Mouse (Mus musculus): Measurements from ENCODE around the gene Itprip. TPM values are rescaled to one million over a fixed set of nuclear protein-coding genes. Genes with fewer than 3 reads are reported as not detected.

Gene Itprip
- polyA plus RNA-seq, 1 experiment from 2014 or later = 10.7 TPM

GRCm38 (mm10) chr19:47864051-47864450, 55.0 kb downstream of the Itprip start:
- 99% methylated on average over 9 of the region's 9 CpGs for WGBS
- Histone ChIP-seq H3K27me3 (ENCODE audit: insufficient read depth, low read length) (no peaks in the 10 kb centered on the region), H3K9me3 (replicated peaks; ENCODE audit: low read length) (no peaks in the 10 kb centered on the region), H3K4me3 (replicated peaks; ENCODE audit: low read depth, low read length) (no peak overlapping the region), H3K9ac (ENCODE audit: low read depth, low read length) (no peak overlapping the region), H3K36me3 (ENCODE audit: insufficient read depth, low read length) (peaks cover 18% of the 10 kb centered on the region; the same call in 1 of the 2 replicates), H3K27ac (no peak overlapping the region), H3K4me1 (replicated peaks; ENCODE audit: insufficient read depth, low read length) (no peaks in the 10 kb centered on the region), H3K4me2 (ENCODE audit: low read length) (no peak overlapping the region)
- DNase-seq (ENCODE audit: low spot score) (no peak), ATAC-seq (replicated peaks; ENCODE audit: low FRiP score, low read depth) (no peak)
- TF ChIP-seq CTCF (IDR thresholded peaks at IDR 0.05; ENCODE audit: low read depth) = no peak

GRCm38 (mm10) chr19:47862581-47862980, 56.5 kb downstream of the Itprip start:
- Histone ChIP-seq H3K27ac (no peak overlapping the region), H3K9me3 (replicated peaks; ENCODE audit: low read length) (no peaks in the 10 kb centered on the region), H3K4me3 (replicated peaks; ENCODE audit: low read depth, low read length) (no peak overlapping the region), H3K9ac (ENCODE audit: low read depth, low read length) (no peak overlapping the region), H3K27me3 (ENCODE audit: insufficient read depth, low read length) (no peaks in the 10 kb centered on the region), H3K4me2 (ENCODE audit: low read length) (no peak overlapping the region), H3K4me1 (replicated peaks; ENCODE audit: insufficient read depth, low read length) (no peaks in the 10 kb centered on the region), H3K36me3 (ENCODE audit: insufficient read depth, low read length) (peaks cover 23% of the 10 kb centered on the region; the same call in 1 of the 2 replicates)
- TF ChIP-seq CTCF (IDR thresholded peaks at IDR 0.05; ENCODE audit: low read depth) = no peak
- DNase-seq (ENCODE audit: low spot score) (no peak), ATAC-seq (replicated peaks; ENCODE audit: low FRiP score, low read depth) (no peak)
- 97% methylated on average over 3 of the region's 3 CpGs for WGBS

- Histone ChIP-seq H3K4me3 (replicated peaks; ENCODE audit: low read depth, low read length) (no peak overlapping the region), H3K9ac (ENCODE audit: low read depth, low read length) (no peak overlapping the region), H3K4me2 (ENCODE audit: low read length) (no peak overlapping the region), H3K4me1 (replicated peaks; ENCODE audit: insufficient read depth, low read length) (peaks cover 7% of the 10 kb centered on the region), H3K36me3 (ENCODE audit: insufficient read depth, low read length) (peaks cover 23% of the 10 kb centered on the region; the same call in 1 of the 2 replicates), H3K9me3 (replicated peaks; ENCODE audit: low read length) (no peaks in the 10 kb centered on the region), H3K27me3 (ENCODE audit: insufficient read depth, low read length) (no peaks in the 10 kb centered on the region), H3K27ac (no peak overlapping the region)
- TF ChIP-seq CTCF (IDR thresholded peaks at IDR 0.05; ENCODE audit: low read depth) = no peak
- no peak for DNase-seq (ENCODE audit: low spot score)
- 91% methylated on average over 8 of the region's 8 CpGs for WGBS
- ATAC-seq (replicated peaks; ENCODE audit: low FRiP score, low read depth) = no peak
Observed at GRCm38 (mm10) chr19:47859180-47859579, 59.9 kb downstream of the Itprip start.

- WGBS = 83% methylated on average over 18 of the region's 18 CpGs
Observed at GRCm38 (mm10) chr19:47857957-47858942, 60.8 kb downstream of the Itprip start.

DNA sequence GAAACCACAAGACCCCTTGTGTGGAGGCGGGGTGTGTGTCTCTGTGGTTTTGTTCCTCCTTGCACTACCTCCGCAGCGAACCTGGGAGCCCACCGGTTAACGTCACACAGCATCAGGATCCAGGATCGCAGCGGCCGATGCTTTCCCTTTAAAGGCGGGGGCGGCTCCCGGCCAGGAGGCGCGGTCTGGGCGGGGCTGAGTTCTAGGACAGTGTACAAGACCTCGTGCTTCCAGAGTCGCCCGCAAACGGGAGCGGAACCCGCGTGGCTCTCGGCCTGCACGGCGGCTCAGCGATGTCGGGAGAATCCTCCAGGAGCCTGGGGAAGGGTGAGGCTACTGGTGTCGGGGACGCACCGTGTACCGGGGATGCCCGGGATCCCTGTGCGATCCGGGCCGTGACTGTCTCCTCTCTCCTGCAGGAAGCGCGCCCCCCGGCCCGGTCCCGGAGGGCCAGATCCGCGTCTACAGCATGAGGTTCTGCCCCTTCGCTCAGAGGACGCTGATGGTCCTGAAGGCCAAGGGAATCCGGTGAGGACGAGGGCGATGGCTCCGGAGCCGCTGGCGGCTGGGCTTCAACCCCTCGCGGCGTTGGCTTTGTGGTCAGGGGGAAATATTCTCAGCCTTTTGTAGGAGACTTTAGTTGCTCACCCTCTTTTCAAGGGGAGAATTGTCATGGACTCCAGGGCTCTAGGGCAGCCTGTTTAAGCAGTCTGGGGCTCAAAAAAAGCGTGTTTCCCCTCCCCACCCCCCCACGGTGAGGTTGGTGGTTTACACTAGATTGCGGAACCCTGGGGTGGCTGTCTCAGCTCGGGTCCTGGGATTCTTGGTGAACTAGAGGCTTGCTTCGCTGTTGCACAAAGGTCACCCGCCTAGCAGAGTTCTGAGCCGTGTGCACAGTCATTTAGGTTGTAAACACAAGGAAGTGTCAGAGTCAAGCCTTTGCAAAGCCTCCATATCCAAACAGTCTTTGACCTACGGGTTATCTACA, 64.0 kb downstream of the Itprip start, which contains the start of gene Gsto1:
Gene Gsto1, plus strand, starts transcription at position 175 of the 988 bp plus-strand sequence.
- Histone ChIP-seq H3K4me3 (replicated peaks; ENCODE audit: low read depth, low read length) (peak within 1 kb of the TSS; percentile 48), H3K27ac (peak within 1 kb of the TSS; percentile 47), H3K9me3 (replicated peaks; ENCODE audit: low read length) (no peaks in the 10 kb centered on the region), H3K9ac (ENCODE audit: low read depth, low read length) (peak within 1 kb of the TSS; percentile 53), H3K36me3 (ENCODE audit: insufficient read depth, low read length) (0 out of 2 replicates have a peak, but pooled peaks cover 11% of the 10 kb centered on the region), H3K4me2 (ENCODE audit: low read length) (peak within 1 kb of the TSS; percentile 83), H3K4me1 (replicated peaks; ENCODE audit: insufficient read depth, low read length) (peaks cover 7% of the 10 kb centered on the region), H3K27me3 (ENCODE audit: insufficient read depth, low read length) (no peaks in the 10 kb centered on the region)
- DNase-seq (ENCODE audit: low spot score) (peak; percentile 93), ATAC-seq (replicated peaks; ENCODE audit: low FRiP score, low read depth) (peak; percentile 94)
- under 1% methylated on average over 58 of the region's 60 CpGs for WGBS
- 0 out of 2 replicates have a peak, but pooled peaks have one; percentile 2 for TF ChIP-seq CTCF (IDR thresholded peaks at IDR 0.05; ENCODE audit: low read depth)

More at GRCm38 (mm10) chr19:47857957-47858942, 60.8 kb downstream of the Itprip start:
- no peak overlapping the region for H3K4me2 ChIP-seq (ENCODE audit: low read length)
- H3K36me3 ChIP-seq (ENCODE audit: insufficient read depth, low read length) = peaks cover 23% of the 10 kb centered on the region; the same call in 1 of the 2 replicates
- no peak overlapping the region for H3K27ac ChIP-seq
- DNase-seq (ENCODE audit: low spot score) (no peak), ATAC-seq (replicated peaks; ENCODE audit: low FRiP score, low read depth) (no peak)
- no peaks in the 10 kb centered on the region for H3K27me3 ChIP-seq (ENCODE audit: insufficient read depth, low read length)
- no peak overlapping the region for H3K9ac ChIP-seq (ENCODE audit: low read depth, low read length)
- H3K4me1 ChIP-seq (replicated peaks; ENCODE audit: insufficient read depth, low read length) = peaks cover 7% of the 10 kb centered on the region
- no peaks in the 10 kb centered on the region for H3K9me3 ChIP-seq (replicated peaks; ENCODE audit: low read length)
- TF ChIP-seq CTCF (IDR thresholded peaks at IDR 0.05; ENCODE audit: low read depth) = no peak
- H3K4me3 ChIP-seq (replicated peaks; ENCODE audit: low read depth, low read length) = no peak overlapping the region

Data from kidney, postnatal 0 days (tissue).